Mouse (Mus musculus) layer of hippocampus, postnatal 25 days (tissue): ENCODE measurements around the gene Nrtn. TPM values are rescaled to one million over a fixed set of nuclear protein-coding genes. Genes with fewer than 3 reads are reported as not detected.

ENCODE experiments used
- DNase-seq, 2 experiments: peaks; one replicate each; pipeline ENCODE4 v3.0.0; 2022; ENCODE audit warnings: mixed read lengths in 2 of 2, low spot score in 1 of 2; ENCODE audit errors: extremely low spot score in 1 of 2
- total RNA-seq, 2 experiments: library from RNA; stranded (reverse); gene quantifications; 2 replicates each; pipeline ENCODE4 v1.2.3; 2021

Gene Nrtn
- 1 to 10 TPM; 2.7 to 3.6 TPM for total RNA-seq

DNA sequence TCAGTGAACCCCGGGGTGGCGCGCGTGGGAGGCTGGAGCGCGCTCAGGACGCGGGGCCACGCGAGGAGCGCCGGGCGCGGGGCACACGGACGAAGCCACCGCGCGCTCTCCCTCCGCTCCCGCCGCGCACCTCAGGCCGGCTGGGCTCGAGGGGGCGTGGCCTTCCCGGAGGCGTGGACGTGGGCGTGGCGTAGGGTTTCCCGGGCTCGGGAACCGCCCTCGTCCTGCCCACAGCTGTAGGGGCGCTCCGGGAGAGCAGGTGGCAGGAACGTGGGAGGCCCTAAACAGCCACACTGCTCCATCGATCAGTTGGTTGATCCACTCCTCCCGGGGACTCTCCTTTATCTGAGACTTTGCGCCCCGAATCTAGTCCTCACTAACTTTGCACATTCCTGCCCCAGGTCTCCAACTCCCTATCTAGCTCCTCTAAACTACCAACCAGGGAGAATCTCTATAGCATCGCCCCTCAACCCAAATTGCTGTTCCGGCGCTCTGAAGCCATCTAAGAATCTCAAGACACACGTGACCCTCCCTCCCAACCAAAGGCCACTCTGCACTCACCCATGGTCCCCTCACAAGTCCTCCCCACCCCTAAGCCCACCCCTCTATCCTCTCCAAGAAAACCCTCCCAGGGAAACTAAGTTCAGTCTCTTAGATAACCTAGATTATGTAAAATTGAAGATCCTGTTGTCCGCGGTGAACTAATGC, at the start of gene Nrtn:
TSS of gene Nrtn (minus strand) at position 115 of the 708 bp plus-strand sequence.
- peak in 1 of 2 experiments; percentile 65 for DNase-seq

DNA sequence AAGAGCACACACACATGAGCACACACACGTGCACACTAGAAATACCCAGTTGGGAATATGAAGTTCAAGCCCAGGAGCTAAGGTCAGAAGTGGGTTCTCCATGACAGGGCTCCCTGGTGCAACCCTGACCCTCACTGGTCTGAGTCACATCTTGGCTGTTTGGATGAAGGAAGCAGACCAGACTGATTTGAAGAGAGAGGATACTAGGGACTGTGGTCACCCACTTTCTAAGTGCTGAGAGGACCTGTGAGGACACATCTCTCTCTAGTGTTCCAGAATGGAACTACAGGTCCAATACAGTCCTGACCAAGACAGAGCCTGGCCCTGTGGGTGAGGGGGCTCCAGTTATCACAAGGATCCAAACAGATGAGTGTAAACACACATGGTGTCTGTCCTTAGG, 48.5 kb upstream of the Nrtn start:
- DNase-seq = no peak

DNA sequence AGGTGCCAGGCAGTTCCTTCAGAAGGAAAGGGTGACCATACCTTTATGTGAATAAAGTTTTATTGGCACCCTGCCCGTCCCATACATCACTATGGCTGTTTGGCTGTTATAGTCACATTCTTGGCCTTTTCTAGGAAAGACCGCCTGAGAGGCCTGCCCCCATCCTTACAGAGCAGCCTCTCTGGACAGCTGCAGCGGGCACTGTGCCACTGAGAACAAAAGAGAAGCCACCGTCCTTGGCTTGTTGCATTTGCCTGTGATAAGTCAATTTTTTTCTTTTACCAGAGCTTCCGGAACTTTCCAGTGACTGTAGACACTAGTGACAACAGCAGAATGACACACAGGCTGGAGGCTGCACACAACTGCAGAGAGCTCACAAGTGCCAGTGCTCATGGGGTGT, 47.6 kb upstream of the Nrtn start:
- DNase-seq = no peak

DNA sequence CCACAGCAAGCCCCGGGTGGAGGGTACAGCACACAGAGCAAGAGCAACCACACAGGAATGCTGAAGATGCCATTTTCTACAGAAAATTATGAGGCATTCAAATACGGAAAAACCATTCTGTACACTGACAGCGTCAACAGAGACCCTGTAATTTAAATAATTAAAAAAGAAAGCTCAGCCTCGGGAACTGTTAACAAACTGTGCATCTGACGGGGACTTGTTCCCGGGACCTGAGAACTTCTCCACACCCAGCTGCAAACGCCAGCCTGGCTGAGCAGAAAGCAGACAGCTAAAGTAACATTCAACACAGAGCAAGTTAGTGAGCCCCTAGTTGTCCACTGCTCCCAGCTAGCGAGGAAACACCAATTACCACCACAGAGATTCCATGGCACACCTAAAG, 44.7 kb upstream of the Nrtn start:
- DNase-seq = no peak

DNA sequence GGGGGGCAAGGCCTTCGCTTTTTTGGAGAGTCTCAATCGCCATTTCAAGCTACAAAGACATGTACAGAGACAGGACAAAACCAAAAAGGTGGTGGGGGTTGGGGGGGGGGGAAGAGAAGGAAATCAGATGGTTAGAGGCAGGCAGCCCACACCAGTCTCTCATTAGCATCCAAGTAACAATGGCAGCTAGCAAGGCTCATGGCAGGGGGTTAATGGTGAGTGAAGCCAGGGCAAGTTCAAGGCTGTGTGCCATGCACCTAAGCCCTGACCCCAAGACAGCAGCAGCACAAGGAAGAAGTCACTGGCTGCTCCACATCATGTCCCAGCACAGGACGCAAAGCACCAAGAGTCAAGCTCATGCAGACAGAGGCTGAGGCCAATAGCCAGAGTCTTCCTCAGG, 41.9 kb upstream of the Nrtn start:
- DNase-seq = no peak

DNA sequence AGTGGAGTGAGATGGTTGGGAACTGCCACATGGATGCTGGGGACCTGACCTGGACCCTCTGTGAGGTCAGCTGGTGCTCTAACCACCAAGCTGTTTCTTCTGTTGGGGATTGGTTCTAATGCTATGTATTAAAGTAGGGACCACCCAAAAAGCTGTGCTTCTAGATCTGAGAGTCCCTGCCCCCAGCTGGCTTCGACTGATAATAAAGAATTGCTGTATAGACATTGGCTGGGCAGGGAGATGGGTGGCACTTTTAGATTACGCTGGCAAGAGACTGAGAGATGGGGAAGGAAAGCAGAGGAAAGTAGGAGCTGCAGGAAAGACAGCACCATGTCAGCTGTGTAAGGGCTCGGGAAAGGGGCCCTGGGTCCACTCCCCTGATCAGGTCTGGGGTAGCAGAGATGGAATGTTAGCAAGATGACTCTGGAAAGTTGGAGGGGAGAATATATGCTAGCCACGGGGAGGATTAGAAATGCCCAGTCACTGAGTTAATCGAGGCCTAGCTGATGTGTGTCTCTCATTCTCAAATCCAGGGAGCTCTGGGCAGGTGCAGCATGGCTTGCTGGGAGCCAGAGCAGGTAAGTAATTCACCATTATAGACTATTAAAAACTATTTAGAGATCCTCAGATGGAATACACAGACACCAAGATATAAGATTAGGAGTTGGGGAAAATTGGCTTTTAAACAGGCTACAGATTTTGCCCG, 36.4 kb upstream of the Nrtn start:
- no peak for DNase-seq

DNA sequence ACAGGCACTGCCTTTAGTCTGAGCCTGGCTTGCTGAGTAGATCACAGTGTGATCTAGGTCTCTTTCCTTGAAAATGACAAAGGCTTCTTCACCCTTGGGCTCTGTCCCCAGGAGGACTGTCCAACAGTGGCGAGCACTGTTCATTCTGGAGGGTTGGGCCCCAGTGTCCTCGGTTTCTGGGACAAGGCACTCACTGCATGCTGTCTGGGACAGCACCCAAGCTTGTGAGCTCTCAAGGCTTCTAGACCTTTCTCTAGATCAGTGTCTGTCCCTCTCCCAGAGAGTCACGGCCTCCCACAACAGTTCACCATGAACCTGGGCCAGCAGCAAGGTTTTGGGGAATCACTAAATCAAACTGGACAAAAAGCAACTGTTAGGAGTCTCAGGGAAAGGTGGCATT, 35.3 kb upstream of the Nrtn start:
- no peak for DNase-seq

DNA sequence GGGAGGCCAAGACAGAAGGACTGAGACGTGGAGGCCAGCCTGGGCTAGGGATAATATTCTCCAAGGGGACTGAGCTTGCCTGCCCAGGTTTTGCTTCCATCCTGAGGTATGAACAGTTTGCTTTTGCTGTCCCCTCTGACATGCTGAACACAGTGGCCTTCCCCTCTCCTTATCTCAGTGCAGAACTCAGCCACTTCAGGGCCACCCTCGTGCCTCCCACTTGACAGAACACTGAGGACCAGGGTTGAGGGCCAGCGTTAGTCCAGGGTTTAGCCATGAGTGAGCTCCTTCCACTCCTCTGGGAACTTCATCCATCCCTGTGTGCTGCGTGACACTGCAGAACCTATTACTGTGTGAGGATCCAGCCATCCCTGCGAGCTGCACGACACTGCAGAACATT, 32.0 kb upstream of the Nrtn start:
- DNase-seq = no peak

DNA sequence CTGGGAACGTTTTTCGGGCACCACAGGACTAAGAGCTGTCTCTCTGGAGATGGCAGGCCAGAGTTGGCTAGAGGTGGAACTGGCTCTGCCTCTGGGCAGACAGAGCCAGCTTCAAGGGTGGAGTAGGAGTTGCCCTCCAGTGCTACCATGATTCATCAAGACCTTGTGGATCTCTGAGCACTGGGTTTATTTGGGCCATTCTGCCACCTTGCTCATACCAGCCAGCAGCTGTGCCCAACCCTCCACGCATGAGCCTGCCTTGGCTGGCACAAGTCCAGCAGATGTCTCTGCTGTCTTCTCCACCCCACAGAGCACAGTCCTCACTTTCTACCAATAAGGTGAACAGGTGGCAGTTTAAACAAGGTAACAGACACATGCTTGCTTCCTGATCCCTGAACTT, 31.6 kb upstream of the Nrtn start:
- no peak for DNase-seq

DNA sequence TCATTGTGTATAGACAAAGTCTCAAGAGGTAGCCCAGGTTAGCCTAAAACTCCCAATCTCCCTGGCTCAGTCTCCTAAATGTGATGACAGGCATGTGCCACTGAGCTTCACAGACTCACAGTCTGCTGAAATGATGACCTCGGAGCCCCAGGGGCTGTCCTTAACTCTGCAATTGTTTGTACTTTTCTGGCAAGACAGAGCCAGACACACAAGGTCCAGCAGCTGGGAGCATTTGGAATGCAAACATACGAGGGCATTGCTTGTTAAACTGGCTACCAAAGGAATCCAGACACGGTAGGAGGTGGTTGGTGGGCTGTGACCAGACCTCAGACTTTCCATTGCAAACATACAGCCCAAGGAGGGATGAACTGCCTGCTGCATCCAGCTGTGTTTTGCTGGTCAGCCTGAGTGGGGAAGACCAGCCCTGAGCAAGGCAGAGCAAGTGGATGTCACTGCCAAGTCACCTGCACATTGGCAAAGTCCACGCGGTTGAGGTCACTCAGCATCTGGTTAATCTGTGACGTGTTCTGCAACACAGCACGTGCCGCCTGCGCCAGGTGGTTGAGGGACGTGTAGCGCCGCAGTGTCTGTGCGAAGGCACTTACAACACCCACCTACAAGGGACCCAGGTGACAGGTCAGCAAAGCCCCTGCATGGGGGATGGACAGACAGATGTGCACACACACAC, 23.1 kb upstream of the Nrtn start:
- no peak for DNase-seq

DNA sequence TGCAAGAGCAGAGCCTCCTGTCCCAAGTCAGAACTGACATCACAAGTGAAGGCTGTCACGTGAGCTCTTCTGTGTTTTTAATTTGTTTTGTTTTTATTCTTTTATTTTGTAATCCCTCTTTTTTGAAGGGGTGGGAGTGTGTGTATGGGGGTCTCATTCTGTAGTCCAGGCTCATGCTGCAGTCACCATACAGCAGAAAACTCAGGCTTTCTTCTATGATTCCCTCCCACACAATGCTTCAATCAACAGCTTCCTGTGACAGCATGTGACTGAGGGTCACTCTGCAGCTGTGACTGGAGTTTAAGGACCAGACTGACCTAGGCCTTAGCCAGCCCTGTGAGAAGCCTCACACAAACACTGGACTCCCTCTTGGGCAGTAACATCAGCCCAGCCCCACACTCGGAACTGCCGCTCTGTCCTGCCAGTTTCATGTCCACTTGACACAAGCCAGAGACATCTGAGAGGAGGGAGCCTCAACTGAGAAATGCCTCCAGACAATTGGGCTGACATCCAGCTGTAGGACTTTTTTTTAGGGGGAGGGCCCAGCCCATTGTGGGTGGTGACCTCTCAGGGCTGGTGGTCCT, 21.5 kb upstream of the Nrtn start:
- DNase-seq = no peak

DNA sequence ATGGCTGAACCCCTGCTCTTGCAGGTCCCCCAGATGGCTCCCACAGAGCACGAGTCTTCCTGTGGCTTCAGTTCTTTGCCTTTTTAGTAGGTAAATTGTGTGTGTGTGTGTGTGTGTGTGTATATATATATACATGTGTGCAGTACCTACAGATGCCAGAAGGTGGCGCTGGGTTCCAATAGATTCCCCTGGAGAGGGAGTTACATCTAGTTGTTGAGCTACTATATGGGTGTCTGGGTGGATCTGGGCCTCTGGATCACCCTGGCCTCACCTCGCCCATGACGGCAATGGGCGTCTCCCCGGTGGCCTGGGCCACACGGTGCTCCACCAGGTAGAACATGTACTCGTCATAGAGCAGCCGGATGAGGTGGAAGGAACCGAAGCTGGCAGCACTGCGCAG, 20.2 kb upstream of the Nrtn start:
- DNase-seq = no peak

DNA sequence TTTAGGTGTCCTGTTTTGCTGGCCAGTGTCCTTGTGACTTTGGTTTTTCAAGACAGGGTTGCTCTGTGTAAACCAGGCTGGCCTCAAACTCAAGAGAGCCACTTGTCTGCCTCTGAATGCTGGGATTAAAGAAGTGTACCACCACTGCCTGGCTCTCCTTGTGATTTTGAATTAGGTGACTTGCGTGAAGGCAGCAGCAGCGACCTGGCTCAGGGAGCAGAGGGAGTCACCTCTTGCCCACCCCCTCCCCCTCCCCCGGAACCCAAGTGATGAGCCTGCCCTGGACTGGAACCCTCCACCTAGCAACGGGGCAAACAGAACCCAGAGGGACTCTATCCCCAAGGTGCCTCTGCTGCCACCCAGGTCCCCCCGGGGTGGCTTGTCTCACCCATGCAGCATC, 12.6 kb upstream of the Nrtn start, which contains the start of gene Prr22:
TSS of gene Prr22 (plus strand) at position 301 of the 400 bp plus-strand sequence.
- DNase-seq = no peak

DNA sequence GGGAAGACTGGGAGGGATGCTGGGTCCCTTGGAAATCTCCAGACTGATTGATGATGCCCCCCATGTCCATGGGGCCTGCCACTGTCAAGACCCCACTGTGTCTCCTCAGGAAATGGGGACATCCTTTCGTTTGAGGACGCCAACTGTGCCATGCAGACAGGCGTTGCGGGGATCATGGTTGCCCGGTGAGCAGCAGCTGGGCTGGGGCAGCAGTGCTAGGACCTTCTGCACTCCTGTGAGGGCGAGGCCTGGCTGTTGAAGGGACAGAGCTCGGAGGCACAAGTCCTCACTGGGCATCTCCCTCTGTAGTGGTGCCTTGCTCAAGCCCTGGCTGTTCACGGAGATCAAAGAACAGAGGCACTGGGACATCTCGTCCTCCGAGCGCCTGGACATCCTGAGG, 11.6 kb upstream of the Nrtn start:
- no peak for DNase-seq

DNA sequence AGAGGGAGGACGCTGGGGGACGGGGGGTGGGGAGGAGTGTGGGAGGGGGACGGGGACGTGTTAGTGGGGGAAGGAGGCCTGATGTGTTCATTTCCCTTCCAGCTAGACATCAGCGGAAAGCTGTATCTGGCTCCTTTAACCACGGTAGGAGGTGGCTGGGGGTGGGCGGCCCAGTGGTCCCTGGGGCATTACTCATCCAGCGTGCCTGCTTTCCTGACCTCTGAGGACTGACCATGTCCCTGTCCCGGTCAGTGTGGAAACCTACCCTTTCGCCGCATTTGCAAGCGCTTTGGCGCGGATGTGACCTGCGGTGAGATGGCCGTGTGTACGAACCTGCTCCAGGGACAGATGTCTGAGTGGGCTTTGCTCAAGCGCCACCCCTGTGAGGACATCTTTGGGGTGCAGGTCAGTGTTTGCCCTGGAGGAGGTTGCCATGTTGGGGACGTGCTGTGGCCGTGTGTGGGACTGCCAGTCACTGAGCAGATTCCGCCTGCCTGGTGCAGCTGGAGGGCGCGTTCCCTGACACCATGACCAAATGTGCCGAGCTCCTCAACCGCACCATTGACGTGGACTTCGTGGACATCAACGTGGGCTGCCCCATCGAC, 10.3 kb upstream of the Nrtn start:
- DNase-seq = no peak

DNA sequence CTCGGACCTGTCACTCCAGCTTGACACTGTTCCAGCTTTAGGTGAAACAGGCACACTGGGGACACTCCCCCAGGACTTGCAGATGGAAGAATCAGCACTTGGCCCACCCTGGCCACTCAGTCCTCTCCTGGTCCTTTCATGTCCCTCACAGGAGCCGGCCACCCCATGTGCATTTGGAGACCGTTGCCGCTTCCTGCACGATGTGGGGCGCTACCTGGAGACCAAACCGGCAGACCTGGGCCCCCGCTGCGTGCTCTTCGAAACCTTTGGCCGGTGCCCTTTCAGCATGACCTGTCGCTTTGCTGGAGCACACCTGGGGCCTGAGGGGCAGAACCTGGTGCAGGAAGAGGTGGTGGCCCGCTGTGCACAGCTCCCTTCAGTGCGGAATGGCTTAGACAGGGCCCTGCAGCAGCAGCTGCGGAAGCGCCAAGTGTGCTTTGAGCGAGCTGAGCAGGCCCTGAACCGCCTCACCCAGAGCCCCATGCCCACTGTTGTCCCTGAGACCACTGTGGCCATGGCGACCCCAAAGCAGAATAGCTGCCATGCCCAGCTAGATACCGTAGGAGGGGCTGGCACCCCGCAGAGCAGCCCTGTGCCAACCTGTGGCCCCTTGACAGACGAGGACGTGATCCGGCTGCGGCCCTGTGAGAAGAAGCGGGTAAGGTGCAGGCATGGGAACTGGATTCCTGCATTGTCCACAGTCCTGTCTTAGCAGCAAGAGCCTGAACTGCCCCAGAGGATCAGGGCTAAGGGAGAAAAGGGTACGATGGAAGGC, 9.5 kb upstream of the Nrtn start:
- DNase-seq = no peak

DNA sequence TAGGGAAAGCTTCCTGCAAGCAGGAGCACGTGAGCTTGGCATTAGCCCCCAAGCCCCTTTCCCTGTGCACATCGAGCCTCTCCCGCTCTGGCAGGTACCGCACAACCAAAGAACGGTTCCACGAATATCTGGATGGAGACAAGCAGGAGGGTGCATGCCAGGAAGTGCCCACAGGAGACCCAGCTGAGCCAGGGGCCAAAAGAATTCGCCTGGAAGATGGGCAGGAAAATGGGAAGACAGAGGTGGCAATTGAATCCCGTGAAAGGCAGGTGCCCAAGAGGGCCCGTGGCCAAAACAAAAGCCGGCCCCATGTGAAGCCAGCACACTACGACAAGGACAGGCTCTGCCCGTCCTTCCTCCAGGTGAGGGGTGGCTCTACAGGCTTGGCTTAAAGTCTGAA, 8.1 kb upstream of the Nrtn start:
- DNase-seq = no peak

DNA sequence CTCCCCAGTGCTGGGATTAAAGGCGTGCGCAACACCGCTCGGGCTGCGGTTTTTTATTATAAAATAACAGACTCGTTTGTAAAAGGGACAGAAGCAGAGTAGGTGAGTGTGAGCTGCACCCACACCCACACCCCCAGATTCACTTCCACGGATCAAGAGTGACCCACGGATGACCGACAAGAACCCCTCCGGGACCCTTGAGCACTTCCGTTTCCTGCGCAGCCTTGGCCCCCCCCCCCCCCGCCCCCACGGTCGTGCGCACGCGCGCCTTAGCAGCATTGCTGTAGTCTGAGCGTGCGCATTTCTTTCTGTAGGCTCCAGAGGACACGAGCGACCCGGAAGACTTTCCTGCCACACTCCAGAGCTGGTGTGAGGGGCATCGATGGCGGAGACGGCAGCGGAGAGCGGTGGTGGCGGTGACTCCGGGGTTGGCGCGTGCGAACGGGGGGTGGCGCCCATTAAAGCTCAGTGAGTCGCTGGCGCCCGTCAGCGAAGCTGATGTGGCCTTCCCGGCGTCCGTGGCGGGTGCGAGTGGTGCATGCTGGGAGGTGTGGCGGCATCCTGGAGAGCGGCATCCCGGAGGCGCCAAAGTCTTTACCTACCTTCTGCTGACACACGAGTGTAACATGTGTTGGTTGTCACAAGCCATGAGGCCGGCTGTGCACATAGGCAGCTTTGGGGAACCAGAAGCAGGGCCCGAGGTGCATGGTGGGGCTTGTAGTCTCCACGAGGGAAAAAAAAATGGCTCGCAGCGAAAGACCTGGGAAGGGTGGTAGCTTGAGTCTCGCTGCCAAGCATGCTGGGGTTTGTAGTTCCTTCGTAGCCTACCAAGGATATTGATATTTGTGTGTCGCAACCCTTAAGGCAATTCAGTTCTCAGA, 7.4 kb upstream of the Nrtn start, which contains the start of gene Dus3l:
TSS of gene Dus3l (plus strand) at position 284 of the 881 bp plus-strand sequence.
- peak; percentile 71 to 94 for DNase-seq

DNA sequence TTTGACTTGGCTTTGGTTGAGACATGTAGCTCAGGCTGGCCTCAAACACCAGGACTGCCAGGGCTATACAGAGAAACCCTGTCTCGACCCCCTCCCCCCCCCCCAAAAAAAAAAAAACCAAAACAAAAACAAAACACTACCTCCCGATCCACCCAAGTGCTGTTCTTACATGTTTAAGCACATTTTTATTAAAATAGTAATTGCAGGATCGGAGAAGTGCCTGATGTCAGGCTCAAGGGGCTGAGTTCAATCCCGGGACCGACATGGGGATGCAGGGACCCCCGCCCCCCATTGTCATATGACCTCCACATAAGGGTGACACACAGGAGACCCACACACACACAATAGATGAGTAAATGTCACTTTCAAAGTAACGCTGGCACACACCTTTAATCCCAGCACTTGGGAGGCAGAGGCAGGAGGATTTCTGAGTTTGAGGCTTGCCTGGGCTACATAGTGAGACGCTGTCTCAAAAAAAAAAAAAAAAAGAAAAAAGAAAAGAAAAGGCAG, 6.5 kb upstream of the Nrtn start:
- no peak for DNase-seq
